Mouse (Mus musculus): Measurements from ENCODE around the gene Ciita.

GRCm38 (mm10) chr16:10540763-10541597 is 61.1 kb downstream of the Ciita start:
- TF ChIP-seq POLR2A (IDR thresholded peaks at IDR 0.05; ENCODE audit: insufficient read depth, low read length), result no peak
- TF ChIP-seq CTCF (IDR thresholded peaks at IDR 0.05; ENCODE audit: low read depth, low read length), result no peak

Data from ES-Bruce4 (cell line).